Mouse (Mus musculus) kidney, postnatal 14 days (tissue): ENCODE data around the gene Il1f10.

ENCODE experiments used
- DNase-seq: peaks from one replicate; pipeline ENCODE4 v3.0.0; 2022; ENCODE audit warnings: mixed read lengths

Gene Il1f10

DNA sequence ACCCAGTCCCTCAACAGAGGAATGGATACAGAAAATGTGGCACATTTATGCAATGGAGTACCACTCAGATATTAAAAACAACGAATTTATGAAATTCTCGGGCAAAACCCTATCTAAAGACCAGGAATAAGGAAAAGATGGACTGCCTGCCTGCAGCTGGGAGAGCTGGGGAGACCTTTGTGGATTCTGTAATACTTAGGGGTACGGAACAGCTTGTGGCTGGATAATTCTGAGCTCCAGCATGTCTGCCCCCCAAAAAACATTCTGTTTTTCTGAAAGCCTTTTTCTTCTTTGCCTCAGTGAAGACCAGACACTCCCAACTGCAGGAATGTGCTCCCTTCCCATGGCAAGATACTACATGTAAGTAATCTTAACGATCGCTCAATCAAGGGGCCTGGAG lies at the start of gene Il1f10:
Gene Il1f10, plus strand, starts transcription at position 301 of the 400 bp plus-strand sequence.
- no peak for DNase-seq

DNA sequence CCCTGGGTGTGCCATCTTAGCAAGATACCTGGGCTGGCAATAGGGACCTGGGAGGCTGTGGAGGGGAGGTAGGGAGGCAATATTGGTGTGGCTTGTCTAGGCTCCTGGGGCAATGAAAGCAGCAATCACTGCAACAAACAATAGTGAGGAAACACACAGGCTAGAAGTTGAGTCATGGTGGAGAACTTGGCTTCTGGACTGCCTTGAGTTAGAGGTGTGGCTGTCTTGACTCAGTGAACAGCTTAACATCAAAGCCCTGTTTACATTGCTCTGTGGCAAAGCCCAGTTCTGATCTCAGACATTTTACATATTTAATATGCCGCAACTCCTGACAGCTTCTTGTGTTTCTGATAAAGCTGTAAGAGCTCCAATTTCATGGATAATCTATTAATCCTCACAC lies 23.5 kb upstream of the Il1f10 start:
- DNase-seq = no peak

DNA sequence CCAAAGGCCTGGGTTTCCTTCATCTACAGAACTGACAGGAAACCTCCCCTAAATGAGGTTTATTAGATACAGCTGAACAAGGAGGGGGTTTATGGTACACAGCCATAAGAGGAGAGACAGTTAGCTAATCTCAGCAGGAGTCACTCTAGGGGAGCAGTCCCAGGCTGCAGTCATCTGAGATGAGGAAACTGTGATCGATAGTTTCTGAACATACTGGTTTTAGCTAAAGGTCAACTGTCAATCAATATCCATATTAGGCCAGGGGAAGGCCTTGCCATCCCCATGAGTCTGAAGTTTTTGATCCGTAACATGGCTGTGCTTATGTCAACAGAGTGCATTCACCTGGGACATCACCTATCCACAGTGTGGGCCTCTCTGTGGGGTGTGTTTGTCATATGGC lies 17.4 kb upstream of the Il1f10 start:
- no peak for DNase-seq

DNA sequence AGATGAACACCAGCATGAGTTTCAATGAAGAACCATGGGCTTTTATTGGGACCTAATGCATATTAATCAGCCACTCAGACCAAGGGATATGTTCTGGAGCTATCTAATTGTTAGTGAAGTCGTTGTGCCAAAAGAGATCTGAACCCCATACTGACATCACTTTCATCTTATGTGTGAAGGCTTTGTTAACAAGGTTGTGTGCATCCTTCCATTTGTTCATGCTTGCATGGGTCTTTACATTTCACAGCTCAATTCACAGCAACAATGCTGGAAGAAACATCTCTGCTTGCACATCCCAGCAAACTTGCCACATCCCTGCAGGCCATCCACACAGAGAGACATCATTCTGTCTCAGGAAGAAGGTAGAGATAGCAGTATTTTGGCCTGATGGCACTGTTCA lies 15.8 kb upstream of the Il1f10 start:
- DNase-seq = no peak

DNA sequence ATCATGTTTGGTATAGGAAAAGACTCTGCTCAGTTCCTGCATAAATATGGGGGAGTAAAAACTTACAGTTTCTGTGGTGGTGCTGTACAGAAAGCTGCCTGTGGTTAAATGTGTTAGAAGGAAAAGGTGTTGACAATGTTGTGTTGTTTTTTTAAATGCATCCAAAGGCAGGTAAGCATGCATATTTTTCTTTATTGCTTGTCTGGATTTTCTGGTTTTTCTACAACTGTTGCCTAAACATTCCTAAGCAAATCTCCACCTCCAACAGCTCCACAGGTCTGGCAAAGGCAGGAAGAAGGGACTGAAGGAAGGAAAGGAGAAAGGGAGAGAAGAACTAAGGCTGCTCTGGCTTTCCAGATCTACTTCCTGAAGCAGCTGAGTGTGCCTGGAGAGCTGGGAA lies 14.3 kb upstream of the Il1f10 start, which contains the start of gene Il1f5:
Gene Il1f5, plus strand, starts transcription at position 301 of the 400 bp plus-strand sequence.
- no peak for DNase-seq

DNA sequence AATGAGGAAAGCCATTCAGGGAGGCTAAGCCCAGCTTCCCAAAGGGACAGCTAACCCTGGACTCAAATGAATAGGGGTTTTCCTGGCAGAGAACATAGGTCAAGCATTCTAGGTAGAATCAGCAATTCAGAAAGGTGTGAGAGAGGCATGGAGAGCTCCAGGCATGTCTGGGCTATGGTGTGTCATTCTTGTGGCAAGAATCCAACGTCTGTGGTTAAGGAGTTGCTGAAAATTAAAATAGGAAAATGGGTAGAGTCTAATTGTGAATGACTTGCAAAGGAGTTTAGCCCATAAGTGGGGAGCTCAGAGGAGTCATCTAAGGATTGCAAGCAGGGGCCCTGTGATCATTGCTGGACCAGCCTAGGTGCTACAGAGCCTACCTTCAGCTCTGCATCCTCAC lies 3.6 kb downstream of the Il1f10 start:
- DNase-seq = no peak

DNA sequence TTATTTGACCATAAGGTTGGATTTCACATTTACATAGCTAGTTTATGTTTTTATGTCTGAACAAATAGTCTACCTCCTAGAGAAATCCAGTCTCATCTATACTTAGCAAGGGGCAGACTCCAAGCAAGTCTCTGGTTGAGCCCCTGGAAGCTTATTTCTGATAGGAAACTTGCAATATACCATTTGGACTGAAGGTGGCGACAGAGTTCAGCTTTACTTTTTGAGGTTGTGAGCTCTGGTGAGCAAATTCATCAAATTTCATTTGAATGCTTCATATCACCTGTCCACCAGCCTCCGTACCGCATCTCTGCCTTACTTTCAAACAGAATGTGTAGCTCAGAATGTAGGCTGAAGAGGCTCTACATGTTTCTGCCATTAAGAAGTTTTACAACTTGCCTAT lies 5.8 kb downstream of the Il1f10 start:
- peak; percentile 33 for DNase-seq

DNA sequence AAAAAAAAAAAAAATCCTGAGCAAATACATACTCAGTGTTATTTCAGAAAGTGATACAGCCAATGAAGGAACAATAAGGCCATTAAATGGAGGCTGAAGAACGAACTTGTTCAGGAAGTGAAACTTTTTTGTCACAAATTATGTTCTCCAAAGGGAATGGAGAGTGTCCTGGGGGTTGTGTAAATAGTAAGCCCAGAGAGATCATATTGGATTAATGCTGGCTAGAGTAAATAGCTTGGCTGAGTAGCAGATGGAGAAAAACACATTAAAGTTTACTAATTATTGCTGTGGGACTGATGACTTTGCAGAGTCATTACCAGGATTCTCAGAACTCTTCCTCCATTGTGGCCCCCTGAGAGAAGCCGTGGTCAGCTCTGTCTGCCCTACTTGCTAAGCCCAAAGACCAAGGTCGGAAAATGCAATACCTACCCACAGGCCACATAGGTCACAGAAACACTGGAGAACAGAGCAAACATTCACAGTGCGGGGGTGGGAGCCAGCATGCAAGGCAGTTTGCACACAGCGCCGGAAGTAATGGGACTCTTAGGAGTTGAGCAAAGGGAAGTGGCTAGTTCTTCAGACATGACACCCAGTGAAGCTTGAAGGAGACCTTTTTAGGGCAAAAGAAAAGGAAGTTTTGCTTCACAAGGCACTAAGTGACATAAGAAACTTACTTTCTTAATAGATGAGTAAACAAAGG lies 20.5 kb downstream of the Il1f10 start:
- DNase-seq = no peak

DNA sequence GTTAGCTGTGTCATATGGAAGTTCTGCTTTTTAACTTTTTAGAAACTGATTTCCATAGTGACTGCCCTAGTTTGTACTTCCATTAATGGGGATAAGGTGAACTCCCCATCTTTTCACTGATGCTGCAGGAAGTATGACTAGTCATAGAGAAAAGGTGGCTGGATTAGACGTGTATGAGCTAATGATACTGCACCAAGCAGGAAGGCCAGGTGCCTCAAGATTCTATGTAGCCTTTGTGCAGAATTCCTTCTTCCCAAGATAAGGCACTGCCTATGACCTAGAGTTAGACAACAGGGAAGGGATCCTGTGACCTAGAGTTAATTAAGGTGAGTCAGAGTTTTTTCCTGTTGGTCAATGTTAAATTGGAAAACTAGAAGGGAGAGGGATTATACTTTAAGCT lies 25.9 kb downstream of the Il1f10 start:
- no peak for DNase-seq

DNA sequence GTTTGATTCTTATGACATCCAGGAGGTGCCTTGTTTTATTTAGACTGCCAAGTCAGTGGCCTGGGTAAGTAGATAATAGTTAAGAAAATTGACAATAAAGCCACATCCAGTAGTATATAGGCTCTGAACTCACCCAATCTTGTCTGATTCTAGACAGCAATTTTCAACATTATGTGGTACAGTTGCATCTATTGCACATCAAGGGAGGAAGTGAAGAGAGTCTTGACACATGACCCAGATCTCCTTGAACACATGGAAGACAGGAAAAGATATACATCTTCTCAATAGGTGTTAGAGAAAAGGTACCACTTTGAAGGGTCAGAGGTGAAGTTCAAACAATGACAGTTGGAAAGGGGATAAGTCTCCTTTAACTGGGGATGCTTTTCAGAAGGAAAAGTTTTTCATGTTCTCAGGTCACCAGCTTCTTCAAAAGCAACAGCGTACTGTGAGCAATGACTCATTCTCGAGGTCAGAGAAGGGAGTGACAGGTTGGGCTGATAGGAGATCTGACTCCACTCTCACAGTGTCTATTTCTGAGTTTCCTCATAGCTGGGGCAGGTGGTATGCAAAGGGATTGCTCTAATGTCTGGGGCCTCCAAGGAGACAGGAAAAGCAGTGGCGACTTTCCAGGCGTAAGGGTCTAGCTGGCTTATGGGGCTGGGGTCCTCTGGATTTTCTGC lies 27.1 kb downstream of the Il1f10 start:
- no peak for DNase-seq

DNA sequence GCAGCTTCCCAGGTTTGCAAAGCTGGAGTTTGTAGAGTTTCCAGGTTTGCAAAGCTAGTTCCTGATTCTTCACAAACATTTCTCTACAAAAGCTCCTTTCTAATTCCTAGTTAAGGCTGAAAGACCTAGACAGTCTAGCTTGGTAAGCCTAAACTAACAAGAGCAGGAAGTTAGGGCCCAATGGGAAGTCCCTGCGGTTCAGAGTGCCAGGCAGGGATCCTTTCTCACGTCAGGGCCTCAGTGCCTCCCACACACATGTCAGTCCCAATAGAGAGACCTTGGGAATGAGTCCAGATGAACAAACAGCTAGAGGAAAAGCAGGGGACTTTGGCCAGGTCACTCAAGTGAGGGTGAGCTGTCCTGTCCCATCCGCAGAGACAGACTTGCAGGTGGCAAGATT lies 44.3 kb downstream of the Il1f10 start:
- no peak for DNase-seq

DNA sequence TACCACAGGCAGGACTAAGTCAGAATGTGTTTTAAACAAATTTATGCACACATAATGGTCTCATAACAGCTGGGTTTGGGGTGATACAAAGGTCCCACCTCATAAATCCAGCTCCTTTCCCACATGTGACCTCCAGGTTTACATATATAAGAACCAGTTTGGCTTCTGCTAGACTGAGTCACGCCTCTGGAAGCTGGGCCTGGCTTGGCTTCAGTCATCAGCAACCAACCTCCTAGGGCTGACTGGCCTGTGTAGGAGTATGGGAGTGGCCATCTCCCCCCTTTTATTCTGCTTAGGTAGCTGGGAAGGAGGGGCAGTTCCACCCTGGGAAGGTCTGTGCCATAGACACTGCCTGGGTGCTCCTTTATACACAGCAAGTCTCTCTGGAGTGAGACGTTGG lies 45.5 kb downstream of the Il1f10 start, which contains the start of gene Il1rn:
Gene Il1rn, plus strand, starts transcription at position 309 of the 400 bp plus-strand sequence.
- no peak for DNase-seq

DNA sequence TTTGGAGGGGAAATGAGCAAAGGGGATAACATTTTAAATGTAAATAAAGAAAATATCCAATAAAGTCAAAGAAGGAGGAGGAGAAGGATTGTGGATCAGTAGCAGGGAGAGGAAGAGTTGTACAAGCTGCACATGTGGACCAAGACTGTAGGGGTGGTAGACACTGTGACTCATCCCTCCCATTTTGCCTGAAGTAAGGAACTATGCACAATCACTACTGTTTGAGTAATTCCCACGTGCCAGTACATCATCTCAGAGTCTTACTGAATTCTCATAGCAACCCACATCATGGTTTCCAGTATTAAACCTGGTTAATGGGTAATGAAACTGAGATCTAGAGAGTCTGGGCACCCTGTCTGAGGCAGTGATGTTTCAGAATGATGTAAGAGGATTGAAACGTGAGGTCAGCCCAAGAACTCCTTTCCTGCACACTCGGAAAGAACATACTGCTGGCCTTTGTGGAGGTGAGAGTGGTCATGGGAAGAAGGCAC lies 50.4 kb downstream of the Il1f10 start:
- no peak for DNase-seq
